Mouse (Mus musculus) cerebellum, adult (tissue): ENCODE data around the gene AU022252.
A peak's percentile ranks its signal among the peaks of the same experiment; 100 is the strongest.

ENCODE experiments used
- ATAC-seq: cut with Nextera tagmentation; 2 replicates; pipeline ENCODE4 v1.9.2; 2017; ENCODE audit warnings: mild to moderate bottlenecking, moderate library complexity, mixed read lengths; ENCODE audit not compliant: insufficient number of reproducible peaks, low FRiP score, low TSS enrichment

Gene AU022252

GRCm38 (mm10) chr4:119245556-119245955 lies 13.0 kb upstream of the AU022252 start:
- ATAC-seq, result no peak

DNA sequence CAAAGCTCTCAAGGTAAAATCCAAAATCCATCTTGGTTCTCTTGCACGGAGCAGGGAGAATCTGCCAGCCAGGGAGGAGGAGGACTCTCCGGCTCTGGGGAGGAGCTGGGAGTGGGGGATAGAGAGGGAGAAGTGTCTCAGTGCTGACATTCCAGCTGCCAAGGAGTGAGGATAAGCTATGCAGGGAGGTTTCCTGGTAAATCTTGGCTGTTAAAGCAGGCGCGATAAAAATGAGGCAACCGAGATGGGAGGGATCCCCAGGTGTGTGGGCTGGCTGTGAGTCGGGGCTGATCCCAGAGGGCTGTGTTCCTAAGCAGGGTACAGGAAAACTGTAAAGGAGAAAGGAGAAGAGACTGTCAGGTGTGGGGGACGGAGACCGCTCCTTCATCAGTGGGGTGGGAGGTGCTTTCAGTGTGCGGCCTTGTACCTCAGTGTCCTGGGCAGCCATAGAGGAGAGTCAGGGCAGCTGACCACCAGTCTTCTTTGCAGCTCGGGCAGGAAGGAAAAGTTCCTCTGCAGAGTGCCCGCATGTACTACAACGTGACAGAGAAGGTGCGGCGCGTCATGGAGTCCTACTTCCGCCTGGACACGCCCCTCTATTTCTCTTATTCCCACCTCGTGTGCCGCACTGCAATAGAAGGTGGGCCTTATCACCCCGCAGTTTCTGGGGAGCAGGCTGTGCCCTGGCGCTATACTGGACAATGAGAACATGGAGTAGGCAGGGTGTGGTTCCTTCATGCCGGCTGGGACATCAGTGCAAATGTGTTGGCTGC lies 12.1 kb upstream of the AU022252 start:
- no peak for ATAC-seq

- no peak for ATAC-seq
Observed at GRCm38 (mm10) chr4:119242571-119242970, 10.1 kb upstream of the AU022252 start.

DNA sequence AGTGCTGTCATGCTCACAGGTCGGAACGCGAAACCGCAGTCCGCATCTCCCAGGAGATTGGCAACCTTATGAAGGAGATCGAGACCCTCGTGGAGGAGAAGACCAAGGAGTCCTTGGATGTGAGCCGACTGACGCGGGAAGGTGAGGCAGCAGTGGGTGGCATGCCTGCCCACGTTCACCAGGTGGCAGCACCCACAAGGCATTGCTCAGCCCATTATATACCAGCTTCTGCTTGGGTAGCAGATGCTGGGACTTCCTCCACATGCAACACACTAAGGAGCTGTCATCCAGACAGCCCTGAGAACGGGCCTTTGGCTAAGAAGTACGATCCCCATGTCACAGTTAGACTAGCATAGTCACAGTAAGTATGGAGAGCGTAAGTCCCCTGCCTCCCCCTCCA lies 9.2 kb upstream of the AU022252 start:
- ATAC-seq, result no peak

DNA sequence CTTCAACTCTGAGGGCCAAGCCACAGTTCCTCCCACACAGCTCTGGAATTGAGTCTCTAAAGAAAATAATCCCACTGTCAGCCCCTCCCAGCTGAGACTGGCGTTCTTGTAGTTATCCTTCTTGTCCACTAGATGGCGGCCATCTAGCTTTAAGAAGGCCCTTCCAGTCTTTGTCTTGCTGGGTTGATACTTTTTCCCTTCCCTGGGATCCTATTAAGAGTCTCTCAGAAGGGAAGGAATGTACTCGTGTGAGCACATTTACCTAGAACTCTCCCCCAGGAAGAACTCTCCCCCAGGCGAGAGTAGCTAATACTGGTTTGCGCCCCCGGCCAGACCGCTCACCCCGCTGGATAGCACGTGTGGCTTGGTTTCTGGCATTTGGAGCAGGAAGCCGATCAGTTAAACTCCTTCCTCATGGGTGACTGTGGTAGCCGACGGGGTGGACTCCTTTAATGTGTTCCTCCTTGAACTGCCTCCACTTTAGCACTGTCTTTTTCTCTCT lies 6.7 kb upstream of the AU022252 start:
- peak; percentile 42; the same call in 1 of the 2 replicates for ATAC-seq

GRCm38 (mm10) chr4:119238661-119239060 lies 6.1 kb upstream of the AU022252 start:
- no peak for ATAC-seq

DNA sequence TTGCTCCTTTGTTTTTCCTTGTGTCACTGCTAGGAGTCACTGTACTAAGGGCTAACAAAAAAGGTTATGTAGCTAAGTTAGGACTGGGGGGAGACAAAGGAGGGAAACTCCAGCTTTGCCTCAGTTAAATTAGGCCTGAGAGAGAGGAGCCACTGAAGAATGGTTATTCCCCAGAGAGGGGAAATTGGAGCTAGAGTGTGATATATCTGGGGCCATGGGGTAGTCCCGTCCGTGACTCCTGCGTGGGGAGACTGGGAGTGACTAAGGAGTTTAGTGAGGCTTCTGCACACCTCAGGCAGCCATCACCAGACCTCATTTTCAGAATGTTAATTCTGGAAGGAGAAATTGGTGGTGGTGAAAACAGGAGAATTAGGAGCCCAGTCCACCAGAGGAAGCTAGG lies 1.8 kb upstream of the AU022252 start:
- no peak for ATAC-seq

GRCm38 (mm10) chr4:119233256-119233901 lies 867 bp upstream of the AU022252 start:
- peak; percentile 22 for ATAC-seq

DNA sequence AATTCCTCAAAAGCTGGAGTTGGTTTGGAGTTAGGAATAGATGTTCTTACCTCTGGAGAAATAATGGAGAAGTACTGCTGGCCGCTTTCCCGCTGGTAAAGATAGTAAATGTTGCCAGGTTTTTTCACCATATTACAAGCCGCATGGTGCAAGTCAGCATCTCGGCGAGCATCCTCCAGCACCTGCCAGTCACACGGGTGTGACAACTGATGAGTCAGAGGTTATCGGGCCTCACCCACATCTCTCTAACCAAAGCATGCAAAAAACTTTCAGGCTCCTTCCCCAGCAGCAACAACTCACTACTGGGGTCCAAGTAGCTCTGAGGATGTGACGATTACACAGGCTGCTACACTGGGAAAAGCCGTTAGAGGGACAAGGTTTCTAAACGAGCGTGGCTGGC lies 5.8 kb downstream of the AU022252 start:
- no peak for ATAC-seq

DNA sequence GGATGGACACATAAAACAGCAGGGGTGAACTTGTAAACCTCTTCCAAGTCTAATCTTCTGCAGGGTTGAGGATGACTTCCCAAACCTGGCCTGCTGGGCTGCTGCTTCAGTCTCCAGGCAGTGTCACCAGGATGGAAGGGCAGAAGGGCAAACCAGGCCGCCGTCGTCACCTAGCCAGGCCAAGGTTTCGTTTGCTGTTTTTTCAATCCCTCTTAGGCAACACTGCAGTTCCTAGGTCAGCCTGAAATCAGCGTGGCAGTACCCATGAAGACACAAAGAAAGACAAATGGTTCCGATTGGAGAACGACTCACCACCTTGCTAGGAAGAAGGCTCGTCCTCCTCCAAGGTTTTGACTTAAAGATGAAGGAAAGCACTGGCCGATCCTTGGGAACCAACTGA lies 6.8 kb downstream of the AU022252 start:
- no peak for ATAC-seq

DNA sequence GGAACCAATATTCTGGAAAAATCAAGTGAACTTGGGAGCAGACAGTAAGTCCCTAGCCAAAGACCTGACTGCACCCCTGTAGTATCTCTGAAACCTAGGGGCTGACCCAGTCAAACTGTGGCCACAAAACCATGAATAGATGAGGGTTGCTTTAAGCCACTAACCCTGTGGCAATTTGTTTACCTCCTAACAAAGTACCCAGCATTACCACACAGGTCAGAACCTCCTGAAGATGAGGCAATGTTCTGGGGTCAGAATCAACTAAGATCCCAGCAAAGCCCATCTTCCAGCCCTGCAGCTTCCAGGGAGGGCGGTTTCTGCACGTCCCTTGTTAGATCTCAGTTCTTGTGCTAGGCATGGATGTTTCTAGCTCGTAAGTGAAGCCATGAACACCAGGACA lies 8.0 kb downstream of the AU022252 start:
- ATAC-seq, result no peak

GRCm38 (mm10) chr4:119223696-119224095 lies 8.8 kb downstream of the AU022252 start:
- ATAC-seq, result peak; percentile 60; the same call in 1 of the 2 replicates

DNA sequence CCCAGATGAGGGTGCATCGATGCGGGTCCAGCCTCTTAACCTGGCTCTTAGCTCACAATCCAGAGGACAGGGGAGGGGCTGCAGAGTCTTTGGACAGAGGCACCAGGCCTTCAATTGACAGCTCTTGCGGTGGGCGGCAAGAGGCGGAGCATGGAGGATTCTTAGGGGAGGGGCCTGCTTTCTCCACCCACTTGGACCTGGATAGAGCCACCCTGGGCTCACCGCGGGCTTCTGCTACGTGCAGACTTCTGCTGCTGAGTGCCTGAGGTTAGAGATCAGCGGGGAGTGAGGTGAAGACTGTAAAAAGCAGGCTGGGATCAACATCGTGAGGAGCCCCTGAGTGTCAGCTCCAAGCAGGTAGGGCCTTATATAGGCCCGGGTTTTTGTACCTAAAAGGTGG lies 14.3 kb downstream of the AU022252 start, which contains the start of gene Tmem269:
Gene Tmem269 (minus strand): TSS at position 49 of the 400 bp plus-strand sequence.
- no peak for ATAC-seq

GRCm38 (mm10) chr4:119216667-119217066 lies 15.8 kb downstream of the AU022252 start:
- no peak for ATAC-seq

- no peak for ATAC-seq
Observed at GRCm38 (mm10) chr4:119204672-119205071, 27.8 kb downstream of the AU022252 start.

DNA sequence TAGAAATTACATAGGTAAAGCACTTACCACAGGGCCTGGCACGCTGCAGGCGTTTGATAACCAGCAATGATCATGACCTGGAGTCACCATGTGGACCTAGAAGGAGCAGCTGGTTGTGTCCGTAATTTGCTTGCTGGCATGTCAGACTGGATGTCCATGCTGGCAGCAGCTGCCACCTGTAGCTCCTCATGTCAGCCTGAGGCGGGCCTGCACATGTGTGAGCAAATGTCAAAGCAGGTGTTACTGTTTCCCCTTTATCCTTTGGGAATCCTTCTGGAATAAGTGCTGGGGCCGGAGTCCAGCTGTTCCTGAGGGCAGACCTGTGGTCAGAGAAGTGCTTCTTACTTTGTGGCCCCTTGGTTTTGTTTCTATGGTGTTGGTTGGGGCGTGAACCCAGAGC lies 34.4 kb downstream of the AU022252 start:
- ATAC-seq, result no peak

DNA sequence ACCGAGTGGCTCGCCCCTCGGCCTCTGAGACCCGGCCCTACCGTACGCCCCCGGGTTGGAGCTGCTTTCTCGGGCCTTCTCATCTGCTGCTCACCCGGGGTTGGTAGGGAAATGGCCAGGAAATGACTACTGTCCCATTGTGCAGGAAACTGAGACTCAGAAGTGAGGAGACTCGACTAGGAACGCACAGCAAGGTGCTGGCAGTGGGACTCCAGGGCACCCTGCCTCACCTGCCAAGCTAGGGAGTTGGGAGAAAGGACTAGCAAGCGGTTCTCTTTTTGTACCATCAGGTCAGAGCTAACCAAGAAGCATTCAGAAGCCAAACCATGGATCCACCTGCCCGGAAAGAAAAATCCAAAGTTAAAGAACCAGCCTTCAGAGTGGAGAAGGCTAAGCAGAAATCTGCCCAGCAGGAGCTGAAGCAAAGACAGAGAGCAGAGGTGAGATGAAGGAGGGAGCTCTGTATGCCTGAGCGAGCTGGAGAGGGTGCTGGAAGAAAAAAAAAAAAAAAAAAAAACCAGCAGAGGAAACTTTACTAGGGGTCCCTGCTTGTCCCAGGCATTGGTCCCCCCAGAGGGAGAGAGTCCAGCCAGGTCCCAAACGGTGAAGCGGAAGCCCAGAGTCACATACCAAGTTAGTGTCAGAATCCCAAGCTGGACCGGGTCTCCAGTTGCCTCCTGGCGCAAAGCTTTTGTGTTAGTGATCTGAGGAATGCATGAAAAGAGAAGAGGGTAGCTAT lies 36.8 kb downstream of the AU022252 start:
- peak; percentile 59 for ATAC-seq

DNA sequence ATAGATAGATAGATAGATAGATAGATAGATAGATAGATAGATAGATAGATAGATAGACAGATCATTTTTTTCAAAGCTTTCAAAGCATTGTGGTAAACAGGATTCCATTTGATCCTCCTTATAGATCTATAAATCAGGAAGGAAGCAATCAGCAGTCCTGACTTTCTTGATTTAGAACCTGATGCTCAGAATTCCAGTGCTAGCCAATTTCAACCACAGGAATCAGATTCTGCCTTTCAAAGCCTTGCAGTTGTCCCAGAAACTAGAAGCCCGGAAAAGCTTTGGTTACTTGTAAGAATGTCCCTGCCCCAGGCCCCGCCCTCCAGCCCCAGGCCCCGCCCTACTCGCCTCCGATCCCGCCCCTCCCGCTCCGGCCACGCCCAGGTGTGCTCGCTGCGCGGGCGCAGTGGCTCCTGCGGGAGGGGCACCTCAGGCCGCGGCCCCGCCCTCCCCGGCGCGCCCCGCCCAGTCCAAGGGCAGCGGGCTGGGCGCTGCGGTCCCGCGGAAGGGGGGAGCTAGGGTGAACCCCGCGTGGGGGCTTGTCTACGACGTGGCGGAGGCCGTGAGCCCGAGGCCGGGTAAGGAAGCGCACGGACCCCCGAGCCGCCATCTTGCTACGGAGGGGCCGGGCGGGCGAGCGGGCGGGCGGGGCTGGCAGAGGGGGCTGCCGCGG lies 37.5 kb downstream of the AU022252 start, which contains the start of gene Svbp:
Gene Svbp (plus strand): TSS at position 398 of the 673 bp plus-strand sequence.
- peak; percentile 74 for ATAC-seq

- ATAC-seq, result no peak
Observed at GRCm38 (mm10) chr4:119192757-119193156, 39.8 kb downstream of the AU022252 start.

GRCm38 (mm10) chr4:119191273-119191672 lies 41.2 kb downstream of the AU022252 start:
- no peak for ATAC-seq
